Comparison of ENCODE assay signal across 25 mouse cellular contexts in genomic region chr6:120555983-120556567, GRCm38 (mm10). TPM values are rescaled to one million over a fixed set of nuclear protein-coding genes. Genes with fewer than 3 reads are reported as not detected.
DNase-seq lines count a peak whose midpoint lies in the region; ATAC-seq and TF ChIP-seq lines count a peak whose summit lies in the region.
"Had no signal": no experiment of that assay in that cellular context is flagged by ENCODE, and none has a peak within 500 bp of the region (broad histone marks: within the 10 kb centered on the region; RNA-seq: fewer than 3 reads in every experiment).

No protein-coding gene starts in this region.

- no peaks in the 10 kb centered on the region for H3K36me3 ChIP-seq in stomach, embryonic 15.5 days
- no peaks in the 10 kb centered on the region for H3K36me3 ChIP-seq in stomach, postnatal 0 days (ENCODE audit: control insufficient read depth, insufficient read depth, low read length)
- no peaks in the 10 kb centered on the region for H3K36me3 ChIP-seq in liver, embryonic 13.5 days
- H3K36me3 ChIP-seq in stomach, embryonic 16.5 days (ENCODE audit: control insufficient read depth, insufficient read depth, low read length), result no peaks in the 10 kb centered on the region
- H3K36me3 ChIP-seq: embryonic facial prominence, embryonic 10.5 days; limb, embryonic 15.5 days had no signal

- no peak for TF ChIP-seq EP300 in stomach, postnatal 0 days (optimal IDR thresholded peaks at IDR 0.05)

- no peaks in the 10 kb centered on the region for H3K4me1 ChIP-seq in stomach, embryonic 15.5 days
- H3K4me1 ChIP-seq in stomach, postnatal 0 days (replicated peaks; ENCODE audit: control insufficient read depth, insufficient read depth), result no peaks in the 10 kb centered on the region
- peaks cover 40% of the 10 kb centered on the region for H3K4me1 ChIP-seq in liver, embryonic 13.5 days (replicated peaks)
- no peaks in the 10 kb centered on the region for H3K4me1 ChIP-seq in stomach, embryonic 16.5 days (ENCODE audit: control insufficient read depth, insufficient read depth, low read length)
- no peaks in the 10 kb centered on the region for H3K4me1 ChIP-seq in lung, adult 2 months (ENCODE audit: control insufficient read depth, insufficient read depth, low read length)
- H3K4me1 ChIP-seq: limb, embryonic 15.5 days had no signal

- peak; percentile 58 for ATAC-seq in stomach, embryonic 15.5 days (ENCODE audit: insufficient read depth, low FRiP score, low read depth)
- no peak for ATAC-seq in stomach, postnatal 0 days (ENCODE audit: low FRiP score, low TSS enrichment)
- peak; percentile 60; the same call in 1 of the 2 replicates for ATAC-seq in common myeloid progenitor, adult 5-6 weeks (replicated peaks; ENCODE audit: low read depth, poor library complexity, severe bottlenecking)
- peak; percentile 96 for ATAC-seq in liver, embryonic 13.5 days (ENCODE audit: low read depth)
- peak; percentile 56 for ATAC-seq in stomach, embryonic 16.5 days (ENCODE audit: insufficient read depth, low FRiP score)
- ATAC-seq: CD4-positive, CD25-positive, alpha-beta regulatory T cell, adult 4 months; forebrain, embryonic 14.5 days had no signal

- no peak for DNase-seq in stomach, postnatal 0 days (ENCODE audit: low spot score)
- DNase-seq in liver, embryonic 13.5 days, result peak; percentile 63
- DNase-seq in thymus, adult 18-20 months, result no peak
- DNase-seq in lung, adult 2 months, result no peak
- no peak for DNase-seq in urinary bladder, postnatal 36 days (ENCODE audit: low spot score in 2 of 2)
- DNase-seq: adrenal gland, adult 8-10 months; cerebellum, adult 11-12 months; cerebellum, postnatal 36 days; gastrocnemius, postnatal 10 days; heart, adult 18-20 months; kidney, adult 2 months; kidney, postnatal 10 days; layer of hippocampus, postnatal 36 days; lung, postnatal 14 days; right cerebral cortex, postnatal 25 days; thymus, postnatal 25 days had no signal

- 74% methylated on average over 6 of the region's 6 CpGs for WGBS in stomach, embryonic 15.5 days
- WGBS in stomach, postnatal 0 days, result 75% methylated on average over 6 of the region's 6 CpGs
- WGBS in liver, embryonic 13.5 days (ENCODE audit: insufficient replicate concordance), result 19% methylated on average over 6 of the region's 6 CpGs
- 74% methylated on average over 6 of the region's 6 CpGs for WGBS in stomach, embryonic 16.5 days
- 81% methylated on average over 6 of the region's 6 CpGs for WGBS in lung, adult 2 months

- no peak for TF ChIP-seq CTCF in stomach, postnatal 0 days (IDR thresholded peaks at IDR 0.05; ENCODE audit: low read depth)
- no peak for TF ChIP-seq CTCF in lung, adult 2 months (IDR thresholded peaks at IDR 0.05; ENCODE audit: insufficient read depth, low read length)

- H3K27ac ChIP-seq in stomach, embryonic 15.5 days, result no peak overlapping the region
- H3K27ac ChIP-seq in stomach, postnatal 0 days (replicated peaks), result no peak overlapping the region
- peak overlapping the region; percentile 86 for H3K27ac ChIP-seq in liver, embryonic 13.5 days
- H3K27ac ChIP-seq in stomach, embryonic 16.5 days (ENCODE audit: low read length), result no peak overlapping the region
- H3K27ac ChIP-seq: embryonic facial prominence, embryonic 10.5 days; layer of hippocampus, adult 2 months; limb, embryonic 15.5 days had no signal

- TF ChIP-seq POLR2A in lung, adult 2 months (IDR thresholded peaks at IDR 0.05; ENCODE audit: borderline replicate concordance, extremely low read depth, low read depth, low read length), result no peak

- H3K27me3 ChIP-seq in stomach, embryonic 15.5 days (replicated peaks), result no peaks in the 10 kb centered on the region
- H3K27me3 ChIP-seq in stomach, postnatal 0 days (ENCODE audit: control insufficient read depth, insufficient read depth, low read length), result no peaks in the 10 kb centered on the region
- H3K27me3 ChIP-seq in liver, embryonic 13.5 days, result no peaks in the 10 kb centered on the region
- H3K27me3 ChIP-seq in stomach, embryonic 16.5 days (ENCODE audit: control insufficient read depth, insufficient read depth, low read length), result no peaks in the 10 kb centered on the region
- H3K27me3 ChIP-seq: limb, embryonic 15.5 days had no signal

- no peak overlapping the region for H3K9ac ChIP-seq in stomach, embryonic 15.5 days
- no peak overlapping the region for H3K9ac ChIP-seq in stomach, postnatal 0 days (ENCODE audit: low read length)
- H3K9ac ChIP-seq in liver, embryonic 13.5 days, result peak overlapping the region; percentile 55
- H3K9ac ChIP-seq in stomach, embryonic 16.5 days (ENCODE audit: low read length), result no peak overlapping the region
- H3K9ac ChIP-seq: limb, embryonic 15.5 days had no signal

- no peaks in the 10 kb centered on the region for H3K9me3 ChIP-seq in stomach, embryonic 15.5 days
- no peaks in the 10 kb centered on the region for H3K9me3 ChIP-seq in stomach, postnatal 0 days (ENCODE audit: control insufficient read depth, low read length)
- H3K9me3 ChIP-seq in liver, embryonic 13.5 days (replicated peaks), result no peaks in the 10 kb centered on the region
- no peaks in the 10 kb centered on the region for H3K9me3 ChIP-seq in stomach, embryonic 16.5 days (replicated peaks; ENCODE audit: control insufficient read depth, low read length)
- H3K9me3 ChIP-seq: embryonic facial prominence, embryonic 10.5 days; limb, embryonic 15.5 days had no signal

- no peak overlapping the region for H3K4me3 ChIP-seq in stomach, embryonic 15.5 days (replicated peaks)
- H3K4me3 ChIP-seq in stomach, postnatal 0 days (ENCODE audit: low read depth, low read length), result no peak overlapping the region
- no peak overlapping the region for H3K4me3 ChIP-seq in liver, embryonic 13.5 days (replicated peaks)
- H3K4me3 ChIP-seq in stomach, embryonic 16.5 days (replicated peaks; ENCODE audit: low read length), result no peak overlapping the region
- H3K4me3 ChIP-seq in lung, adult 2 months (replicated peaks; ENCODE audit: extremely low read depth, low read depth, low read length), result no peak overlapping the region
- H3K4me3 ChIP-seq: embryonic facial prominence, embryonic 10.5 days; layer of hippocampus, adult 2 months; limb, embryonic 15.5 days; megakaryocyte, embryonic 14.5 days had no signal

- H3K4me2 ChIP-seq in stomach, embryonic 15.5 days, result no peak overlapping the region
- no peak overlapping the region for H3K4me2 ChIP-seq in stomach, postnatal 0 days (replicated peaks; ENCODE audit: low read depth)
- H3K4me2 ChIP-seq in liver, embryonic 13.5 days, result peak overlapping the region; percentile 48
- H3K4me2 ChIP-seq in stomach, embryonic 16.5 days (ENCODE audit: low read depth, low read length), result no peak overlapping the region
- H3K4me2 ChIP-seq: limb, embryonic 15.5 days had no signal

RNA-seq across cellular contexts. Expression of gene Hdhd5, which starts 25.0 kb away (rescaled TPM):
- polyA plus RNA-seq in stomach, embryonic 15.5 days (2015; fragmentation: Nextera tagmentation; extraction: Ambion mirVana), result 15.2 and 20.5 TPM in 2 replicates
- polyA plus RNA-seq in stomach, postnatal 0 days (2015; fragmentation: Nextera tagmentation; extraction: Ambion mirVana), result 8.5 and 9.2 TPM in 2 replicates
- total RNA-seq in common myeloid progenitor, adult 5-6 weeks (2017), result 11.6 and 15.0 TPM in 2 replicates
- 11.5 and 12.5 TPM in 2 replicates for polyA plus RNA-seq in liver, embryonic 13.5 days (2015; fragmentation: Nextera tagmentation; extraction: Ambion mirVana)
- 15.9 and 16.1 TPM in 2 replicates for polyA plus RNA-seq in stomach, embryonic 16.5 days (2015; fragmentation: Nextera tagmentation; extraction: Ambion mirVana)
- 17.0 and 17.7 TPM in 2 replicates for polyA plus RNA-seq in lung, adult 2 months (2012; rRNA removed)
